Mouse (Mus musculus) CH12.LX (cell line): Measurements from ENCODE around the gene Grik5. TPM values are rescaled to one million over a fixed set of nuclear protein-coding genes. Genes with fewer than 3 reads are reported as not detected.

Experiments
- DNase-seq: peaks from one replicate; pipeline ENCODE4 v3.0.0-alpha.2; 2013; ENCODE audit errors: extremely low read depth
- H3K27ac ChIP-seq: 2 replicates; pipeline ENCODE4 v1.5.1; 2012; ENCODE audit warnings: low read depth, mild to moderate bottlenecking, control low read depth, moderate library complexity; ENCODE audit not compliant: insufficient read depth
- H3K27me3 ChIP-seq: replicated peaks from 2 replicates; pipeline ENCODE3; 2012; ENCODE audit warnings: inconsistent platforms
- H3K36me3 ChIP-seq, 2 experiments: replicated peaks in 1 of 2; 2 replicates each; pipeline versions ENCODE3 to v1.6.1; 2012; ENCODE audit warnings: inconsistent platforms in 1 of 2, low read length in 1 of 2, mild to moderate bottlenecking in 1 of 2, mixed read lengths in 1 of 2, moderate library complexity in 1 of 2; ENCODE audit not compliant: control insufficient read depth in 1 of 2, insufficient read depth in 1 of 2
- H3K4me1 ChIP-seq, 2 experiments: 2 replicates each; pipeline ENCODE4 v1.6.1; 2012; ENCODE audit warnings: inconsistent platforms in 1 of 2, moderate library complexity in 1 of 2; ENCODE audit not compliant: insufficient read depth in 2 of 2, control insufficient read depth in 1 of 2
- H3K4me2 ChIP-seq: 2 replicates; pipeline ENCODE4 v1.6.1; 2012; ENCODE audit warnings: low read depth, mild to moderate bottlenecking, control low read depth; ENCODE audit not compliant: poor library complexity, insufficient read depth, severe bottlenecking
- H3K4me3 ChIP-seq, 3 experiments: fragments of 150-350 bp in 1 of 3; sonication (generic) in 1 of 3; replicated peaks in 1 of 3; 2 replicates each; pipeline versions ENCODE3 to v1.5.1; 2011 to 2012; ENCODE audit warnings: low read depth in 2 of 3, low read length in 2 of 3, mild to moderate bottlenecking in 2 of 3, moderate library complexity in 2 of 3, control low read depth in 1 of 3, improper control_type of control experiment in 1 of 3, inconsistent platforms in 1 of 3, mixed read lengths in 1 of 3; ENCODE audit not compliant: poor library complexity in 1 of 3
- H3K79me2 ChIP-seq: replicated peaks from 2 replicates; pipeline ENCODE4 v1.6.1; 2012; ENCODE audit warnings: mild to moderate bottlenecking, moderate library complexity; ENCODE audit not compliant: control insufficient read depth, poor library complexity, insufficient read depth, severe bottlenecking; ENCODE audit errors: extremely low read depth
- H3K9ac ChIP-seq: 2 replicates; pipeline ENCODE4 v1.6.1; 2012; ENCODE audit warnings: low read depth, mild to moderate bottlenecking, control low read depth, moderate library complexity; ENCODE audit not compliant: insufficient read depth
- H3K9me3 ChIP-seq: replicated peaks from 2 replicates; pipeline ENCODE3; 2012; ENCODE audit warnings: low read length, inconsistent platforms, mixed read lengths
- BHLHE40 ChIP-seq: IDR thresholded peaks from 2 replicates; pipeline ENCODE4 v1.6.1; 2011; ENCODE audit warnings: mild to moderate bottlenecking, low read depth, low read length, improper control_type of control experiment
- CHD1 ChIP-seq: IDR thresholded peaks from 2 replicates; pipeline ENCODE4 v1.6.1; 2012; ENCODE audit warnings: low read depth, low read length, improper control_type of control experiment, inconsistent platforms
- CHD2 ChIP-seq: IDR thresholded peaks from 2 replicates; pipeline ENCODE4 v1.6.1; 2011; ENCODE audit warnings: low read length, improper control_type of control experiment
- E2F4 ChIP-seq: IDR thresholded peaks from 2 replicates; pipeline ENCODE4 v1.6.1; 2011; ENCODE audit warnings: low read depth, low read length, improper control_type of control experiment; ENCODE audit not compliant: insufficient replicate concordance
- ELF1 ChIP-seq: IDR thresholded peaks from 2 replicates; pipeline ENCODE4 v1.6.1; 2014; ENCODE audit warnings: low read depth, mild to moderate bottlenecking, inconsistent platforms, low read length, improper control_type of control experiment
- EP300 ChIP-seq: IDR thresholded peaks from 2 replicates; pipeline ENCODE4 v1.6.1; 2011; ENCODE audit warnings: low read length, improper control_type of control experiment
- ETS1 ChIP-seq: conservative IDR thresholded peaks from 2 replicates; pipeline ENCODE4 v1.6.1; 2012; ENCODE audit warnings: low read depth, mild to moderate bottlenecking, inconsistent platforms, low read length, improper control_type of control experiment, moderate library complexity
- GABPA ChIP-seq: IDR thresholded peaks from 2 replicates; pipeline ENCODE4 v1.6.1; 2012; ENCODE audit warnings: low read depth, low read length, improper control_type of control experiment, inconsistent platforms; ENCODE audit not compliant: insufficient replicate concordance
- HCFC1 ChIP-seq: IDR thresholded peaks from 2 replicates; pipeline ENCODE4 v1.6.1; 2012; ENCODE audit warnings: low read depth, mild to moderate bottlenecking, inconsistent platforms, low read length, improper control_type of control experiment
- IRF4 ChIP-seq: IDR thresholded peaks from 2 replicates; pipeline ENCODE4 v1.6.1; 2014; ENCODE audit warnings: low read depth, mild to moderate bottlenecking, inconsistent platforms, low read length, improper control_type of control experiment
- KAT2A ChIP-seq: IDR thresholded peaks from 2 replicates; pipeline ENCODE4 v1.6.1; 2012; ENCODE audit warnings: low read length, improper control_type of control experiment, inconsistent platforms; ENCODE audit not compliant: insufficient replicate concordance
- MAFK ChIP-seq: IDR thresholded peaks from 2 replicates; pipeline ENCODE4 v1.6.1; 2011; ENCODE audit warnings: low read length, improper control_type of control experiment; ENCODE audit not compliant: insufficient replicate concordance
- MAX ChIP-seq: IDR thresholded peaks from 2 replicates; pipeline ENCODE4 v1.6.1; 2011; ENCODE audit warnings: low read length, improper control_type of control experiment
- MAZ ChIP-seq: IDR thresholded peaks from 2 replicates; pipeline ENCODE4 v1.6.1; 2012; ENCODE audit warnings: low read depth, mild to moderate bottlenecking, inconsistent platforms, low read length, improper control_type of control experiment, moderate library complexity
- MEF2A ChIP-seq: IDR thresholded peaks from 2 replicates; pipeline ENCODE4 v1.6.1; 2014; ENCODE audit warnings: low read depth, mild to moderate bottlenecking, inconsistent platforms, low read length, improper control_type of control experiment, borderline replicate concordance
- MXI1 ChIP-seq: IDR thresholded peaks from 2 replicates; pipeline ENCODE4 v1.6.1; 2011; ENCODE audit warnings: mild to moderate bottlenecking, low read depth, low read length, improper control_type of control experiment
- MYC ChIP-seq: IDR thresholded peaks from 2 replicates; pipeline ENCODE4 v1.6.1; 2011; ENCODE audit warnings: low read depth, mild to moderate bottlenecking, improper control_type of control experiment, low read length
- NELFE ChIP-seq: IDR thresholded peaks from 2 replicates; pipeline ENCODE4 v1.6.1; 2011; ENCODE audit warnings: low read depth, low read length, improper control_type of control experiment
- POLR2A ChIP-seq: IDR thresholded peaks from 2 replicates; pipeline ENCODE4 v1.6.1; 2011; ENCODE audit warnings: low read depth, mild to moderate bottlenecking, improper control_type of control experiment, low read length
- RAD21 ChIP-seq: IDR thresholded peaks from 2 replicates; pipeline ENCODE4 v1.6.1; 2011; ENCODE audit warnings: low read depth, mild to moderate bottlenecking, low read length, improper control_type of control experiment, moderate library complexity
- RCOR1 ChIP-seq: conservative IDR thresholded peaks from 2 replicates; pipeline ENCODE4 v1.6.1; 2012; ENCODE audit warnings: low read depth, mild to moderate bottlenecking, inconsistent platforms, low read length, improper control_type of control experiment
- SIN3A ChIP-seq: IDR thresholded peaks from 2 replicates; pipeline ENCODE4 v1.6.1; 2012; ENCODE audit warnings: low read length, improper control_type of control experiment, inconsistent platforms
- SMC3 ChIP-seq: IDR thresholded peaks from 2 replicates; pipeline ENCODE4 v1.6.1; 2011; ENCODE audit warnings: low read depth, low read length, improper control_type of control experiment
- TBP ChIP-seq: conservative IDR thresholded peaks from 2 replicates; pipeline ENCODE4 v1.6.1; 2011; ENCODE audit warnings: low read depth, low read length, improper control_type of control experiment
- TCF12 ChIP-seq: IDR thresholded peaks from 2 replicates; pipeline ENCODE4 v1.6.1; 2014; ENCODE audit warnings: low read depth, mild to moderate bottlenecking, inconsistent platforms, low read length, improper control_type of control experiment
- UBTF ChIP-seq: IDR thresholded peaks from 2 replicates; pipeline ENCODE4 v1.6.1; 2012; ENCODE audit warnings: low read depth, mild to moderate bottlenecking, inconsistent platforms, low read length, improper control_type of control experiment, moderate library complexity
- USF1 ChIP-seq: IDR thresholded peaks from 2 replicates; pipeline ENCODE4 v1.6.1; 2014; ENCODE audit warnings: low read depth, mild to moderate bottlenecking, inconsistent platforms, low read length, improper control_type of control experiment
- USF2 ChIP-seq: conservative IDR thresholded peaks from 2 replicates; pipeline ENCODE4 v1.6.1; 2011; ENCODE audit warnings: low read depth, low read length, improper control_type of control experiment
- ZC3H11A ChIP-seq: IDR thresholded peaks from 2 replicates; pipeline ENCODE4 v1.6.1; 2012; ENCODE audit warnings: low read depth, mild to moderate bottlenecking, inconsistent platforms, low read length, improper control_type of control experiment
- ZKSCAN1 ChIP-seq: IDR thresholded peaks from 2 replicates; pipeline ENCODE4 v1.6.1; 2012; ENCODE audit warnings: low read depth, inconsistent platforms, low read length, improper control_type of control experiment, borderline replicate concordance
- ZMIZ1 ChIP-seq: IDR thresholded peaks from 2 replicates; pipeline ENCODE4 v1.6.1; 2012; ENCODE audit warnings: low read depth, mild to moderate bottlenecking, inconsistent platforms, low read length, improper control_type of control experiment
- ZNF384 ChIP-seq: IDR thresholded peaks from 2 replicates; pipeline ENCODE4 v1.6.1; 2012; ENCODE audit warnings: low read depth, low read length, improper control_type of control experiment, inconsistent platforms
- dilution Hi-C: fragments of 300-500 bp; cut with MboI; formaldehyde crosslinking; loops from 2 replicates; pipeline ENCODE4 v1.14.3; 2020; ENCODE audit warnings: low sequenced_read_pairs; ENCODE audit not compliant: extremely low pct_unique_long_range_greater_than_20kb, extremely low pct_ligation_motif_present
- in situ Hi-C: fragments of 300-500 bp; cut with MboI; formaldehyde crosslinking; loops from 3 replicates; pipeline ENCODE4 v1.14.3; 2019; ENCODE audit warnings: low sequenced_read_pairs, low pct_ligation_motif_present, low pct_unique_long_range_greater_than_20kb, mixed read lengths
- polyA plus RNA-seq: library from polyadenylated mRNA; unstranded; fragments of >175 nt; gene quantifications from 2 replicates; pipeline ENCODE4 v1.2.1, GENCODE M21; 2012; ENCODE audit warnings: low read depth; ENCODE audit not compliant: insufficient read length
- total RNA-seq, 2 experiments: library from RNA; depleted of rRNA; stranded (reverse); fragments of 300-350 nt in 1 of 2; fragments of >200 nt in 1 of 2; gene quantifications; 2 replicates each; pipeline ENCODE4 v1.2.3; 2012 to 2014

The Grik5 gene
- total and polyA plus RNA-seq, 3 experiments = 1.0 to 2.1 (median 1.5) TPM

DNA sequence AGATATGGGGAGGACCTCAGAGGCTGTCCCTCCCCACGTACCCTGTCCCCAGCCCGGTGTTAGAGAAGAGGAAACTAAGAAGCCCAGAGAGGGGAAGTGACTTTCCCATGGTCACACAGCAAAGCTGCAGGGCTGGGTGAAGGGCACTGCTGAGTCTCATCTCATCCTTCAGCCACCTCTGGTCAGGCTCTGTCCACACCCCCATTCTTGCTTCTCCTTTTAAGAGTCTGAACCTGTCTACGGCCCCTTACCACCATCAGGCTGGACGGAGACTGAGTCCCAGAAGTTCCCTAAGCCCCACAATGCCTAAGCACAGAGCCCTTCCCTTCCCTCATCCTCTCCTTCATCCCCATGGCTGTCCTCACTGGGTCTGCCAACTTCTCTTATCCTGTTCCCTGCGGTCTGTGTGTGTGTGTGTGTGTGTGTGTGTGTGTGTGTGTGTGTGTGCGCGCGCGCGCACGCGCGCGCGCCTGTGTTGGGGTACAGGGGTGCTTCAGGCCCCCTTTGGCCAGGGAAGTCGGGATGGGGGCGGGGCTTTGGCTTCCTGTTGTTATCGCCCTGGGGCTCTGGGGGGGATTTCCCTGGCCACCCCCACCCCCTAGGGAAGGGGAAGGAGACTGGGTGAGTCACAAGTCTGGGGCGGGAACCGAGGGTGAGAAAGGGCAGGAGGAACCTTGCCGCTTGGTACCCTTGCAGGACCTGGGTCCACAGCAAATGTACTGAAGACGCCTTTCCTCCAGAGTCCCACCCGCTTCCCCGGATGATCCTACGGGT is 48.1 kb upstream of the Grik5 start (continued):
- TF ChIP-seq ZMIZ1 (no peak; the same call in 1 of the 2 replicates), RCOR1 (no peak; the same call in 1 of the 2 replicates)

DNA sequence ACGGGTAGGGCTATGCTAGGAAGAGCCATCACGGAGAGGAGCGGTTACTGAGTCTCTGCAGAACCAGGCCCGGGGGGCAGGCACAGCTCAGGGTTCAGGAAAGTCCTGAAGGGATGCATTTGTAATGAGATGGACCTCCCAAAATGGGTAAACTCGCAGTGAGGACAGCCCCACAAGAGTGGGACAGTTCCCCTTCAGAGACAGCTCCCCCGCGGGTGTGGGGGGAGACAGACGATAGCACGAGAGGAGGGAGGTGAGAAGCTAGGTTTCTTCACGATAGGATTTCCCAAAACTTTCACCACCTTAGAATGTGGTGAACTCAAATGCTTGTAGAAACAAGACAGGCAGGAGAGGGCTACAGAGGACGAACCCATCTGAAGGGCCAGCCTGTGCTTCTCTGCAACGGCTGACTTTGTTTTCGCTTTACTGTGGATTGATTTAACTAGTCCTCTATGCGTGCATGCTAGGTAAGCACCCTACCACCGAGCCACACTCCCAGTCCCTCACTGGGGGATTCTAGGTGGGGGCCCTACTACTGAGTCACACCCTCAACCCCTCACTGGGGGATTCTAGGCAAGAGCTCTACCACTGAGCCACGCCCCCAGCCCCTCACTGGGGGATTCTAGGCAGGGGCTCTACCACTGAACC is 40.9 kb upstream of the Grik5 start:
- Histone ChIP-seq H3K9me3 (peaks cover 7% of the 10 kb centered on the region), H3K4me3 (peak overlapping the region in 1 of 3 experiments; percentile 23), H3K9ac (no peak overlapping the region; the same call in 1 of the 2 replicates), H3K27ac (peak overlapping the region; percentile 98), H3K27me3 (no peaks in the 10 kb centered on the region), H3K36me3 (peaks cover 82 to 84% of the 10 kb centered on the region in 2 experiments), H3K4me2 (peak overlapping the region; percentile 32), H3K4me1 (peaks cover 55 to 92% of the 10 kb centered on the region in 2 experiments), H3K79me2 (peaks cover 18% of the 10 kb centered on the region)
- DNase-seq = no peak
- dilution Hi-C loops = no loop called here
- in situ Hi-C loops = no loop called here
- no peak for TF ChIP-seq GABPA
- no peak for TF ChIP-seq MAFK
- no peak for TF ChIP-seq ZKSCAN1
- peak; percentile 36 for TF ChIP-seq POLR2A
- peak; percentile 61; the same call in 1 of the 2 replicates for TF ChIP-seq EP300
- TF ChIP-seq USF2 = no peak; the same call in 1 of the 2 replicates
- TF ChIP-seq E2F4 = no peak
- TF ChIP-seq RAD21 = no peak
- peak; percentile 73 for TF ChIP-seq TCF12
- no peak for TF ChIP-seq ZC3H11A
- TF ChIP-seq ZNF384 = no peak
- TF ChIP-seq KAT2A = no peak
- TF ChIP-seq ELF1 = no peak; the same call in 1 of the 2 replicates
- TF ChIP-seq IRF4 = peak; percentile 80
- peak; percentile 41 for TF ChIP-seq MXI1
- peak; percentile 88 for TF ChIP-seq BHLHE40
- peak; percentile 51 for TF ChIP-seq SIN3A
- peak; percentile 12 for TF ChIP-seq SMC3
- peak; percentile 94 for TF ChIP-seq MAZ
- TF ChIP-seq MAX = no peak; the same call in 1 of the 2 replicates
- peak; percentile 66; the same call in 1 of the 2 replicates for TF ChIP-seq RCOR1
- TF ChIP-seq CHD2 = peak; percentile 55; the same call in 1 of the 2 replicates
- peak; percentile 79 for TF ChIP-seq ETS1
- no peak for TF ChIP-seq TBP
- TF ChIP-seq USF1 = no peak
- TF ChIP-seq NELFE = no peak
- TF ChIP-seq HCFC1 = no peak
- TF ChIP-seq CHD1 = peak; percentile 69; the same call in 1 of the 2 replicates
- peak; percentile 34; the same call in 1 of the 2 replicates for TF ChIP-seq ZMIZ1
- 0 out of 2 replicates have a peak, but pooled peaks have one; percentile 48 for TF ChIP-seq UBTF
- TF ChIP-seq MEF2A = peak; percentile 89
- TF ChIP-seq MYC = no peak
